Mouse (Mus musculus) E14TG2a.4 (cell line): ENCODE measurements around the gene Ppp1r1c.

Experiments
- CTCF ChIP-seq: conservative IDR thresholded peaks from 2 replicates; pipeline ENCODE4 v1.5.1; 2014; ENCODE audit warnings: low read length
- NANOG ChIP-seq: IDR thresholded peaks from 2 replicates; pipeline ENCODE4 v1.6.1; 2014; ENCODE audit warnings: borderline replicate concordance, low read length, mixed read lengths

- TF ChIP-seq CTCF (no peak), NANOG (no peak)
These were observed 52.4 kb downstream of the Ppp1r1c start for GRCm38 (mm10) chr2:79760018-79760417.
